ENCODE assay signal across 9 mouse cellular contexts in the genomic region with DNA sequence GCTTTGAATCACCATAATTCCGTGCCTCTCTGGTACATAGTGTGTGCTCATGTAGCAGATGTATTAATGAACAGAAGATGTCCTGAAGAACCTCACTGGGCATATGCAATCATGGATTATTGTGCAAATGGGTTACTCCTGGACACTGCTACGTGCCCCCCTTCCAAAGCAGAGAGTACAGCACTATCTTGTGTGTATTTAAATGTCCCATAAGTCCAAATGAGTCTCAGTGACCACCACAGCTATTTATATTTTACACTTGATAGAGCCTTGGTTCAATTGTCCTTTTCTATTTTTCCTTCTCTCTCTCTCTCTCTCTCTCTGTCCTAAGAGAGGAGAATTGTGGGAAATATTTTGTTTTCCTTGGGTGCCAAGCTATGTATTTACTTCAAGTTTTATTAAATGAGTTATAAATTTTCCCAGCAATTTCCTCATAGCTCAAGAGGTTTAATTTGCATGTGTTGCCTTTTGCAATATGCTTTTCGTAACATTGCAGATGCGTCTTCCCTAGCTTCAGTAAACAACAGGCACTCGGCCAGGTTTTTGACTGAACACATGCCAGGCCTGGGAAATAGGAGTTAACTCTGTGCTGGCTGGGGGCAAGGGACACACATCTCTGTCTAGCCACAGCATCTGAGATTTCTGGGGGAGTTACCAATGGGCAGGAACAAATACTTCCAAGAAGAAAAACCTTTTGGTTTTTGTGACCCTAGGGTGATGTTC.
DNase-seq lines count a peak whose midpoint lies in the region; ATAC-seq and TF ChIP-seq lines count a peak whose summit lies in the region.
"Had no signal": no experiment of that assay in that cellular context is flagged by ENCODE, and none has a peak within 500 bp of the region (broad histone marks: within the 10 kb centered on the region; RNA-seq: fewer than 3 reads in every experiment).

No protein-coding gene starts in this region.

- peak; percentile 81 for ATAC-seq in forebrain, embryonic 16.5 days
- ATAC-seq in liver, postnatal 0 days: no peak; the same call in 1 of the 2 replicates
- no peak for ATAC-seq in liver, embryonic 12.5 days
- ATAC-seq in lung, embryonic 15.5 days (ENCODE audit: borderline replicate concordance, extremely low read depth, low FRiP score, low TSS enrichment): peak; percentile 86; the same call in 1 of the 2 replicates
- no peak for ATAC-seq in heart, embryonic 11.5 days (replicated peaks; ENCODE audit: insufficient number of reproducible peaks, low FRiP score, low TSS enrichment)

- peaks cover 5% of the 10 kb centered on the region; the same call in 1 of the 2 replicates for H3K9me3 ChIP-seq in forebrain, embryonic 16.5 days (ENCODE audit: control insufficient read depth, low read length)
- H3K9me3 ChIP-seq in forebrain, embryonic 10.5 days: peaks cover 3% of the 10 kb centered on the region; the same call in 1 of the 2 replicates
- H3K9me3 ChIP-seq in liver, postnatal 0 days (ENCODE audit: low read length): no peaks in the 10 kb centered on the region
- no peaks in the 10 kb centered on the region for H3K9me3 ChIP-seq in liver, embryonic 12.5 days (replicated peaks)
- H3K9me3 ChIP-seq in lung, embryonic 15.5 days: no peaks in the 10 kb centered on the region
- H3K9me3 ChIP-seq in heart, embryonic 11.5 days (replicated peaks; ENCODE audit: control insufficient read depth, low read length): no peaks in the 10 kb centered on the region

- H3K27me3 ChIP-seq in forebrain, embryonic 16.5 days (replicated peaks; ENCODE audit: control insufficient read depth, insufficient read depth, low read length): peaks cover 8% of the 10 kb centered on the region
- H3K27me3 ChIP-seq in forebrain, embryonic 10.5 days (ENCODE audit: poor library complexity, severe bottlenecking): no peaks in the 10 kb centered on the region
- H3K27me3 ChIP-seq in liver, postnatal 0 days (ENCODE audit: insufficient read depth, low read length): no peaks in the 10 kb centered on the region
- no peaks in the 10 kb centered on the region for H3K27me3 ChIP-seq in liver, embryonic 12.5 days (replicated peaks)
- H3K27me3 ChIP-seq in lung, embryonic 15.5 days: no peaks in the 10 kb centered on the region
- no peaks in the 10 kb centered on the region for H3K27me3 ChIP-seq in heart, embryonic 11.5 days (ENCODE audit: control insufficient read depth, insufficient read depth, low read length)
- H3K27me3 ChIP-seq: CH12.LX had no signal

- no peak overlapping the region for H3K9ac ChIP-seq in forebrain, embryonic 16.5 days (replicated peaks; ENCODE audit: low read depth, low read length)
- H3K9ac ChIP-seq in liver, postnatal 0 days (replicated peaks): no peak overlapping the region
- no peak overlapping the region for H3K9ac ChIP-seq in liver, embryonic 12.5 days
- no peak overlapping the region for H3K9ac ChIP-seq in lung, embryonic 15.5 days
- H3K9ac ChIP-seq in heart, embryonic 11.5 days (ENCODE audit: low read depth, low read length): no peak overlapping the region

- peaks cover 3% of the 10 kb centered on the region; the same call in 1 of the 2 replicates for H3K4me1 ChIP-seq in forebrain, embryonic 16.5 days (replicated peaks; ENCODE audit: control insufficient read depth, insufficient read depth, low read length)
- H3K4me1 ChIP-seq in forebrain, embryonic 10.5 days: peaks cover 6% of the 10 kb centered on the region
- no peaks in the 10 kb centered on the region for H3K4me1 ChIP-seq in liver, postnatal 0 days (ENCODE audit: insufficient read depth)
- H3K4me1 ChIP-seq in liver, embryonic 12.5 days: no peaks in the 10 kb centered on the region
- no peaks in the 10 kb centered on the region; the same call in 1 of the 2 replicates for H3K4me1 ChIP-seq in lung, embryonic 15.5 days
- H3K4me1 ChIP-seq in heart, embryonic 11.5 days (ENCODE audit: control insufficient read depth, insufficient read depth, low read length): no peaks in the 10 kb centered on the region

- H3K27ac ChIP-seq in forebrain, embryonic 16.5 days (ENCODE audit: low read length): no peak overlapping the region
- no peak overlapping the region for H3K27ac ChIP-seq in forebrain, embryonic 10.5 days
- H3K27ac ChIP-seq in liver, postnatal 0 days (ENCODE audit: low read depth): no peak overlapping the region
- H3K27ac ChIP-seq in liver, embryonic 12.5 days: no peak overlapping the region
- 0 out of 2 replicates have a peak overlapping the region, but pooled peaks have one; percentile 47 for H3K27ac ChIP-seq in lung, embryonic 15.5 days
- H3K27ac ChIP-seq in heart, embryonic 11.5 days (ENCODE audit: low read depth, low read length): no peak overlapping the region

- no peak overlapping the region for H3K4me2 ChIP-seq in forebrain, embryonic 16.5 days (ENCODE audit: low read length)
- no peak overlapping the region for H3K4me2 ChIP-seq in liver, postnatal 0 days (ENCODE audit: low read depth, low read length)
- H3K4me2 ChIP-seq in liver, embryonic 12.5 days: no peak overlapping the region
- H3K4me2 ChIP-seq in lung, embryonic 15.5 days: no peak overlapping the region
- H3K4me2 ChIP-seq in heart, embryonic 11.5 days: no peak overlapping the region

- TF ChIP-seq CTCF in liver, postnatal 0 days (IDR thresholded peaks at IDR 0.05; ENCODE audit: low read depth): no peak

- no peak for TF ChIP-seq EP300 in liver, postnatal 0 days (IDR thresholded peaks at IDR 0.05; ENCODE audit: low read depth)

- WGBS in forebrain, embryonic 16.5 days: 47% methylated on average over 5 of the region's 5 CpGs
- 86% methylated on average over 5 of the region's 5 CpGs for WGBS in forebrain, embryonic 10.5 days
- 53% methylated on average over 5 of the region's 5 CpGs for WGBS in liver, postnatal 0 days (ENCODE audit: insufficient replicate concordance)
- WGBS in liver, embryonic 12.5 days (ENCODE audit: insufficient replicate concordance): 64% methylated on average over 5 of the region's 5 CpGs
- WGBS in lung, embryonic 15.5 days: 35% methylated on average over 5 of the region's 5 CpGs
- WGBS in heart, embryonic 11.5 days (ENCODE audit: insufficient replicate concordance): 71% methylated on average over 5 of the region's 5 CpGs

- H3K36me3 ChIP-seq in forebrain, embryonic 16.5 days (ENCODE audit: control insufficient read depth, insufficient read depth): no peaks in the 10 kb centered on the region
- no peaks in the 10 kb centered on the region for H3K36me3 ChIP-seq in forebrain, embryonic 10.5 days (replicated peaks)
- no peaks in the 10 kb centered on the region for H3K36me3 ChIP-seq in liver, postnatal 0 days (replicated peaks; ENCODE audit: insufficient read depth, low read length)
- no peaks in the 10 kb centered on the region for H3K36me3 ChIP-seq in liver, embryonic 12.5 days
- H3K36me3 ChIP-seq in lung, embryonic 15.5 days: no peaks in the 10 kb centered on the region
- H3K36me3 ChIP-seq in heart, embryonic 11.5 days (ENCODE audit: control insufficient read depth, insufficient read depth, low read length): no peaks in the 10 kb centered on the region

- no peak overlapping the region for H3K4me3 ChIP-seq in forebrain, embryonic 16.5 days (replicated peaks; ENCODE audit: low read length)
- no peak overlapping the region for H3K4me3 ChIP-seq in forebrain, embryonic 10.5 days
- no peak overlapping the region for H3K4me3 ChIP-seq in liver, postnatal 0 days (ENCODE audit: low read depth, low read length)
- no peak overlapping the region for H3K4me3 ChIP-seq in liver, embryonic 12.5 days
- no peak overlapping the region for H3K4me3 ChIP-seq in lung, embryonic 15.5 days
- H3K4me3 ChIP-seq in heart, embryonic 11.5 days (ENCODE audit: low read depth, low read length): no peak overlapping the region

- DNase-seq in forebrain, embryonic 10.5 days (ENCODE audit: extremely low spot score, low spot score): no peak
- DNase-seq in liver, postnatal 0 days: peak; percentile 40
- peak; percentile 31 to 36 for DNase-seq in adrenal gland, postnatal 36 days
- DNase-seq in T-cell, adult 2 months (ENCODE audit: low spot score): no peak

Comparison
In these comparisons a context has a peak if more than half of its experiments do, and no peak if none do; other contexts are left out.
1. ATAC-seq: peak in forebrain, embryonic 16.5 days (single experiment) and lung, embryonic 15.5 days (single experiment); none in liver, postnatal 0 days (single experiment), liver, embryonic 12.5 days (single experiment) and heart, embryonic 11.5 days (single experiment).
2. DNase-seq: peak in liver, postnatal 0 days (single experiment) and adrenal gland, postnatal 36 days (2 of 2); none in forebrain, embryonic 10.5 days (single experiment) and T-cell, adult 2 months (single experiment).